Mouse (Mus musculus) lung, adult 18-20 months (tissue): ENCODE data around the gene Ccdc137.

ENCODE experiments used
- DNase-seq, 2 experiments: peaks; one replicate each; pipeline ENCODE4 v3.0.0; 2022; ENCODE audit warnings: mixed read lengths in 2 of 2

Gene Ccdc137

DNA sequence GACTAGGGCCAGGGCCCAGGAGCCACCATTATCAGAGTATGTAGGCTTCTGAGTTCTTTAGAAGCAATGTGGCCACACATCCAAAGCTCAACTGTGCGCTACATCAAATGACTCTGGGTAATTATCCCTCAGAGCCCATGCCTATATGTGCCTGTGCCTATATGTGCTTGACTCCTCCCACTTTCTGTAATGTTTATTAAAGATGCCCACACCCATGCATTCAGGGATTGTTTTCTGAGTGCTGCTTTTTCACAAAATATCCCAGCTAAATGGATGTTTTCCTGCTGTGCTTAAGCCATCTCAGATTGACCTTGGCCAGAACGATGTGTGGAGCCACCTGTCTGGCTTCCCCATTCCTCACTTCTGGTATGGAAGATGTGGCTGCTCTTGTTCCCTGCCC lies 5.6 kb downstream of the Ccdc137 start:
- DNase-seq: no peak

DNA sequence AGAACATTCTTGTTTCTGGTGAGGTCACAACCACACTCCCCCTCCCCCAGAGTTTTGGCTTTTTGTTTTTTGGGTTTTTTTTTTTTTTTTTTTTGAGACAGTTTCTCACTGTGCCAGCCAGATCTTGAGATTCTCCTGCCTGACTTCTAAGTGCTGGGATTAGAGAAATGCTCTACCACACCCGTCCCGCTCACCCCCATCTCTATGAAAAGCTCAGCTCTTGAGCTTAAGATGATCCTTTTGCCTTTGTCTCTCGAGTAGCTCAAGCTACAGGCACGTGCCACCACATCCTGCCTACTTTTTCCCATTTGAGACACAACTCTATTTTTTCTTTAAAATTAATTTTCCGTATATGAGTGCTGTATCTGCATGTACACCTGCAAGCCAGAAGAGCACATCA lies 6.5 kb downstream of the Ccdc137 start:
- DNase-seq: no peak

DNA sequence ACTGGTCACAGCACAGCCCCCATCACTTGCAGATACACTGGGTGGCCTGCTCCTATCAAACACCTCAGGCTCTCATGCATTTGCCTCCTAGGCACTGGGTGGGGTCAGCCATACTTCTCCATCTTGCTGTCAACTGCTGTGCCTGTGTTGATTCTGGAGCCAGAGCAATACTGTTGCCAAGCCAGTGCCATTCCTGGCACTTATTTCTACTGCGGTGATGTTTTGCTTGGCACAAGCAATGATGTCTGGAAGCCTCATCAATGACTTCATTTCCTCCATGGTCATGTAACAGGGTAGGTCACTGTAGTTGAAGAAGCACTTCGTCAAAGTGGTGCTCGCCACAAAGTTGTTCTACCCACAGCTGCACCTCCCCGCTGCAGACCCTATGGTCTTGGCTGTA lies 7.6 kb downstream of the Ccdc137 start:
- DNase-seq: no peak

DNA sequence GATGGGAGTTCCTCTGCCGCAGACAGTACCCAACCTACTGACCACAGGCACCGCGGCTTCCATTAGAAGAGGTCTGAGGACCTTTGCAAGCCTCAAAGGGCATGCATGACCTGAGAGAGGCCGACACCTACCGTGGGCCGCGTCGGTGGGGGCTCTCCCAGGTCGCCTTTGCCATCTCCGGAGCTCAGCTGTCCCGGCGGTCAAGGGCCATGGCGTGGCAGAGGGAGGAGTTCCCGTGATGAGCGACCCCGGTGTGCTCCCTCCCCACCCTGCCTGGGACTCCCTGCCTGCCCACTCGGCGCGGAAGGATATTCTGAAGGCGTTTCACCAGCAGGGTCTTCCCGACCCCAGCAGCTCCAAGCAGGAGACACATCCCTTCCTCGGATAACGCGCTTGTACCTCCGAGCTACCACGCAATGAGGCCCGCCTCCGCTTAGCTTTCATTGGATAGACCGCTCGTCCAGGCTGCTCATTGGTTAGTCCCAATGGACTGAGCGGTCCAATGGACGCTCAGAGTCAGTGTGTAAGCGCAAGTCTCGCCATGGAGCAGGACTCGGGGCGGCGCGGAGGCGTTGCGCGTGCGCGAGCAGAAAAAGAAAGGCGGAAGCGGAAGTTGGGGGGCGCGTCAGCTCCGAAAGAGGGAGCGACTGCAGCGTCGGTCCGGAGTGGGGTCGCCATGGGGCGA lies 9.3 kb downstream of the Ccdc137 start, which contains the start of gene Arl16:
TSS of gene Arl16 (minus strand) at position 557 of the 685 bp plus-strand sequence.
- DNase-seq: peak; percentile 95 to 96

DNA sequence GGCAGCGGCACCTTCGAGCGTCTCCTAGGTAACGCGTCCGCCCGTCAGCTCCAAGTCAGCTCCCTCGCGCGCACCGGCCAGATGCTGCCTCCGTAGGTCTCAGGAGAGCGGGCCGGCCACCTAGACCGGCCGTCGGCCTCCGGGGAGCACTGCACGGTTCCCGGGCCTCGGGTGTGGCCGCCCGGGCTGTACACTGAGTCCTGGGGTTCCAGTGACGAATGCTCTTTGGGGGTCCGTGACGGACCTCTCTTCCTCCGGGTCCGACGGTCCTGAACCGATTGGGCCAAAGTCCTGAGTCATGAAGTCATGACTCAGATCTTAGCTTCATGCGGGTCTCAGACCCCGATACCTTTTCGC lies 9.8 kb downstream of the Ccdc137 start:
- no peak for DNase-seq

DNA sequence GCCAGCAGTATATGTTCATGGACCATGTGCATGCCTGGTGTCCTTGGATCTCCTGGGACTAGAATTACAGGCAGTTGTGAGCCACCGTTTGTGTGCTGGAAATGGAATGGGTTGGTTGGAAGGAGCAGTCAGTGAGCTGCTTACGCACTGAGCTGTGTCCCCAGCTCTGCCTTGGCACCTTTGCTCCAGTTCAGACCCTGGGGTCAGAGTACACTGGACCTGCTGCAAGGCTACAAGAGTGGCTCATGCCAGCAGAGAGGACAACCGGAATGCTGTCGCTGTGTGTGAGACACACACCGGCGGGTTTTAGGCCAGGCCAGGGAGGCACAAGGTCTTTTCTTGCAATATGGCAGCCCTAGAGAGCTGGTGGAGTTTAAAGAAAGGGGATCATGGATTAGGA lies 14.1 kb downstream of the Ccdc137 start:
- no peak for DNase-seq

DNA sequence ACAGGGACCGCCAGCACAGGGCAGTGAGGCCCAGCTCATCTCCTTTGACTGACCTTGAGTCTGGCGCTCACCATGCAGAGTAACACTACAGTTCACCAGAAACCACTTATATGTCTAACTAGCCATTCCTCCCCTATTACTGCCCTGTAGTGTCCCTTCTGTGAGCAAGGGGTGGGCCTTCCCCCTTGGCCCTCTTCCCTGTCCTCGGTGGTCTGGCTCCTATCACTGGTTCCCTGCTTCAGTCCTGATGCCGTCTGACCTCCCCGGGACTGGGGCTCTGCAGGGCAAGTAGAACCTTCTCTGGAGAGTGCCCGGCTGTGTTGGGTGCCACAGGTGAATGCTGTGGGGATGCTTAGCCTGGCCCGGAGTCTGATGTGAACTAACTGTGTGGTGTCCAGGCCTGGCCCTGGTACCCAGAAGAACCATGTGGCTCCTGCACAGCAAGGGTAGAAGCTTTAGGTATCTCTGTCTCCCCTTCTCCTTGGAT lies 25.6 kb downstream of the Ccdc137 start:
- no peak for DNase-seq

DNA sequence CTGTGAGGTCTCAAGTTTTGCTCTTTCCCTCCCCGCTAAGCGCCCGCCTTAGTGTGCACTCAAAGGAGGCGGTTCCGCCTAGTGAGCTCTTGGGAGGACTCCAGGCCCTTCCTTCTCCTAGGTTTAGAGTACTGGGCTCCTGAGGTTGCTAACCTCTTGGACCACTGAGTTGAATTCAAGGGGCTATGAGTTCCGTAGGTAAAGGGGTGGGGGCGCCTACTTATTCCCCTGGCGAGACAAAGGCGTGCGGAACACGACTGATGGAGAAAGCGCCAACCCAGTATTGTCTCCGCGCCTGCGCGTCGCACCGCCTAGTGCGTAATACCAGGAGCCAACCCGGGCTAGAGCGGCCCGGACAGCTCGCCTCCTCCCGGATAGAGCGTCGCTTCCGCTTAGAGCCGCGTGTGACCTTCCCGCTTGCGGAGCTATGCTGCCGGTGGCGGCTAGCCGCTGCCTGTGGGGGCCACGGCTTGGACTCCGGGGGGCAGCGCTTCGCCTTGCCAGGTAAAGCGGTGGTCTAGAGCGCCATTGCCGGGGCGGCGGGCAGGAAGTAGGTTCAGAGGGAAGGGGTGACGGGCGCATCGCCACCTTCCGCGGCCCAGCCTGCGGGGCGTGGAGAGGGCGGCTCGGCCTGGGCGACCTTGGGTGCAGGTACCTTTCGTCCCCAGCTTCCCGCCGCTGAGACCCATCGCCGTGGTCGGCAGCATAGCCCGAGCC lies 26.5 kb downstream of the Ccdc137 start, which contains the start of gene Mrpl12:
TSS of gene Mrpl12 (plus strand) at position 349 of the 717 bp plus-strand sequence.
- peak; percentile 87 to 90 for DNase-seq

DNA sequence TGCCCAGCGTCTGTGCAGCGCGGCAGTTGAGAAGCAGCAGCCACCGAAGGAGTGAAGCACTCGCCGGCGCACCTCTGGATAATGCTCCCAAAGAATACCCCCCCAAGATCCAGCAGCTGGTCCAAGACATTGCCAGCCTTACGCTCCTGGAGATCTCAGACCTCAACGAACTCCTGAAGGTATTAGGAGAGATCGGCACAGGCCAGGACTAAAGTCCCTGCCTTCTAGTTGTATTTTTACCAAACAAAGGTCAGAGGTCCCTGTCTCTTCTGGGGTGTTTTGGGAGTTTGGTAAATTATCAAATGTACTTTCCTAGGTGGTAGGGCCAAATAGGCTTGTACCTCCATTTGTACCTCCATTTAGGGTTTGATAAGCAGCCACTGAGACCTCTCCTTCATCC lies 27.3 kb downstream of the Ccdc137 start:
- DNase-seq: no peak

DNA sequence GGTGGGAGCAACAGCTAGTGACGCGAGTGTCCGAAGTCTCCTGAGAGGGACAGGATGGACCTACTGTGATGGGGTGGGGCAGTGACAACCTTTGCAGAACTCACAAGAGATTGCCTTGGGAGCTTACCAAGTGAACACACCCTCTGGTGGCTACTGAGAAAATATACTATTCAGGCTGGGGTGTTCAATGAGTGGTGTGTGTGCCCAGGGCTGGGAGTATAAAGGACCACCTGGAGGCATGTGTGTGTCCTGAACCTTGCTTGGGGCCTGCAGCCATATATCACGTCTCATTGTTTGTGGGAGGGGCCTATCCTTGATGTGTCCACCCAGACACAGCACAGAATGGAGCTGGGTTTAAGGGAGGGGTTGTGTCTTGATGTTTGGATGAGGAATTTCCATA lies 30.6 kb downstream of the Ccdc137 start:
- DNase-seq: no peak

DNA sequence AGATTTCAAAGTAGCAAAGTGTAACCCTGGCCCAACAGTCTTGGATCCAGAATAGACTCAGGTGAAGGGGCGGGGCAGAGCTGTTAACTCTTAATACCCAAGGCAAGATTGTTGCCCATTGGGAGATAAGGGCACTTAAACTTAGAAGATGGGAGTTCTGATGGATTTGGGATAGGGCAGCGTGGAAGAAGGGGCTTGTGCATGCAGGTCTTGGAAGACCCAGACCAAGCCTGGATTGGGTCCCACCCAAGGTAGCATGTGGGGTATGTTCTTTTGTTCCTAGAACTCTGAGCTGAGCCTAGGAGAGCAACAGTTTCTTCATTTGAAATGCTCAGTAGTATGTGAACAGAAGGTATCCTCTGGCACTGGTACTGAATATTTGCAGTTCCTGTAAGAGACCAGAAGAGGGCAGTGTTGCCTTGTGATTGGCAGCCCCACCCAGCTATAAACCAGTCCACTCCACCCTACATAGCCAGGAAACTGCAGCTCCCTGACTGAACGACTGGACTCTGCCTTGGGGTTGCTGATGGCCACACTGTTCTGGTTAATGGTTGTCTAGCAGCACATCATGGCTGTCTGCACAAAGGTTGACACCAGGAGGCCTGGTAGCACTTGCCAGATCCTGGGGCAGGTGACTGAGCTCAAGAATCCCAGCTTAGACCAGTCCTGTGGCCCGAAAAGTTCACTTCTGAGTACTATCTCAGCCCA lies 31.3 kb downstream of the Ccdc137 start:
- DNase-seq: peak; percentile 71 to 79

DNA sequence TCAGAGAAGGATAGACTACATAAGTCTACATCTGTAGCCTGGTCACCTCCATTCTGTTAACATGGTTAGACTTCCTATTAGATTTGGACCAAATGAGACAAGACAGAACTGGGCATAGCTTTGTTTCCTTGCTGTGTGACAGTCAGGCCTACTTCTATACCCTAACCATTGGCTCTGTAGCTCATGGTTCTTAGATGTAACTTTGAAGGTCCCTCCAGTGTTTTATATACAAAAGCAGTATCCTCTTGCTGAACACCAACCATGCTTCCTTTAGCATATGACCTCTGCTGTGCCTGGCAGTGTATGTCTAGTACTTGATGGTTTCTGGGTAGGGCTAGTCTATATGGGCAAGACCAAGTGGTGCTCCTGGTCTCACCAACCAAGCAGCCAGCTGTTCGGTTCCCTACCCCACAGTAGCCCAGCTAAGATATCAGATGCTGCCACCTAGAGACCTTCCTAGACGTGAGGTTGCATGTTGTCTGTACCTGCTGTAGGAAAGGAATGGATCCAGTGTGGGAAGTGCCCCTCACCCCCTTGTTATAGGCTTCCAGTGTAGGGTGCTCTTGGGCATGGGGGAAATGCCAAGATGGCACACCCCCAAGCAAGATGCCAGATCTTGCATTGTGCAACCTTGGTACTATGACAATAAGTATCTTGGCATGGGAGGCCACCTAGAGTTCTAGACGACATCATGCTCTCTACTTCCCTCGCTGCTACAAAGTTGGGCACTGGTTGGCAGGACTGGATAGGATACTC lies 32.6 kb downstream of the Ccdc137 start:
- peak; percentile 55 to 70 for DNase-seq

DNA sequence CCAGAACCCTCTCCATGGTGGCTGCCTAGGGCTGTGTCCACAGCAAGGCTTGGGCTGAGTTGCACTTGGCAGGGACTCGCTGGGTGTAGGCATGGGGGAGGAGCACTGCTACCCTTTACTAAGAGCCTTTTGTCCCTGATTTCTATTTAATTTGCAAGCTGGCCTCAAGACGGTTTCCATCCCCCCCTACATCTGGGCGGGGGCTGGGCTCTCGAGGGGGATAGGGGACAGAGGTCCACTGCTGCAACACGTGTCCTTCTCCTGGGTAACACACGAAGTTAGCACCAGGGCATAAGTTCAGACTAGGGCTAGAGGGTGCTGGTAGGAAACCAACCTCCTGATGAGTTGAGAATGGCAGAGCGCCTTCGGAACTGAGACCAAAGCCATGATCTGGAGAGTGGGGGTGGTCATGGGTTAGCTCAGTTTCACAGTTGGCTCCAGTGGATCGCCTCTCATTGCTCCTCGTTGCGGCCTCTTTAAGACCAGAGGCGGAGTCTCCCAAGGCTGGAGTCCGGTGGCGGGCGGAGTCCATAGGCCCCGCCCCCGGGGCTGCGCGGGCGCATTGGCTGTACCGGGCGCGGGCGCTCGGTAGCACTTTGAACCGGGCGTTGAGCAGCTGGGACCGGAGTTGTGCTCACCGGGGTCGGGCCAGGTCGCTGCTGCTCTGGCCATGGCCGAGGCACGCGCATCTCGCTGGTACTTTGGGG lies 33.6 kb downstream of the Ccdc137 start, which contains the start of gene Slc25a10:
TSS of gene Slc25a10 (plus strand) at position 524 of the 707 bp plus-strand sequence.
- DNase-seq: peak; percentile 91 to 92

DNA sequence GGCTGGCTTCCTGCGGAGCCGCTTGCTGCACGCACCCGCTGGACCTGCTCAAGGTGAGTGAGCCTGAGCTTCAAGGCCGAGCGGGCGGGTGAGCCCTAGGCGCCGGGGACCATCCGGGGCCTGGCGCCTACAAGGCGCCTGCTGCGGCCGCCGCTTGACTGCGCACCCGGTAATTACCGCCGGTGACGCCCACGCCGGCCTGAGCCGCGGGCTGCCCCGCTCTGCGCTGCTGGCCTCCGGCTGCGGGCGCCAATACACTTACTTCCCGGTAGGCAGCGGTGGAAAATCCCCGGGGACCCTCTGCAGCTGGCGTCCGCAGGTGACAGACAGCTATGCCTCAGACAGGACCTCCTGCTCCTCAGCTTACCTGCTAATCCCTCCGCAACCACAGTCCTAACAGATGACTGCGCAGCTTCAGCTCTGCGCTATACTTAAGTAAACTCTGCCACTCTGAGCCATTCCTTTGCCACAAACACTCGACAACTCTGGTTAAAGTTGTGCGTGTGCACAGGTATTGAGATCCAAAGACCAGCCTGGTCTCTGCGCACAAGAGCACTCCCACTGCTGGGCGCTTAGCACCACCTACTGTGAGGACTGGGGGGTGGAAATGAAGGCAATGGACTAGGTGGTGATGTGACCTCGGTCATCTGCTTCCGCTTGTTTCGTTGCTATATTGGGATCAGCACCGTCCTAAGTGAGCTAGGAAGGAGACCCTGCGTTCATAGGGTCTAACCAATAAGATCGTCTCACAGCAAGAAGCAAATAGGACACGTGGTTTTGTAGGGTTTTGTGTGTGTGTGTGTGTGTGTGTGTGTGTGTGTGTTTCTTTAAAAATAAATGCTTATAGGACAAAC lies 34.3 kb downstream of the Ccdc137 start:
- DNase-seq: peak; percentile 62 to 66

DNA sequence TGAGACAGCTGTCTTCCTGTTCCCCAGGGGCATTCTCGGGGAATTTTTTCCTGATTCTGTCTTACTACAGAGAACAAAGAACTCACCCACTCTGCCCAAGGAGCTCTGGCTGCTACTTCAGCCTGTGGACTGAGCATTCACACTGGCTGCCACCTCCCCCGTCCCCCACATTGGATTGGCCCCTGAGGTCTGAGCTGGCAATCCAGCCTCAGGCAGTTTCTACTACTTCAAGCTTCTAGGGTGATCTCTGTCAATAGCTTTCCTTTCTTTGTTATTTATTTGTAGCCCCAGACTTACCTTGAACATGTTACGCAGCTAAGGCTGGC lies 34.9 kb downstream of the Ccdc137 start:
- no peak for DNase-seq

DNA sequence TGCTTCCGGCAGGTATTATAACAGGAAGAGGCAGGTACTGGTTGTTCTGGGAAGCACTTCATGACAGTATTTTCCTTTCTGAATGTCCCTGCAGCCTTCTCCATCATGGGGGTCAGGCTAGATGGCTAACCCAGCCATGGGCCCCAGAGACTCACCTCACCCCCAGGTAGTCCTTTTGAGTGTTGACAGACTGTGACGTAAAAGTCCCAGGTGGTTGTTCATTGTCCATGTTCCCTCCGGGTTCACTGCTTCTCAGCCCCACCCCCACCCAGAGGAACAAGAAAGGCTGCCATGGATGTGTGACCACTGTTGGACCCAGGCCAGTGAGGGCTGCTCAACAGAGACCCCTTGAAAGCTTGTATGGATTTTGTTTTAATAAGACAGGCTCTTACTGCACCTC lies 35.4 kb downstream of the Ccdc137 start:
- peak in 1 of 2 experiments; percentile 45 for DNase-seq

DNA sequence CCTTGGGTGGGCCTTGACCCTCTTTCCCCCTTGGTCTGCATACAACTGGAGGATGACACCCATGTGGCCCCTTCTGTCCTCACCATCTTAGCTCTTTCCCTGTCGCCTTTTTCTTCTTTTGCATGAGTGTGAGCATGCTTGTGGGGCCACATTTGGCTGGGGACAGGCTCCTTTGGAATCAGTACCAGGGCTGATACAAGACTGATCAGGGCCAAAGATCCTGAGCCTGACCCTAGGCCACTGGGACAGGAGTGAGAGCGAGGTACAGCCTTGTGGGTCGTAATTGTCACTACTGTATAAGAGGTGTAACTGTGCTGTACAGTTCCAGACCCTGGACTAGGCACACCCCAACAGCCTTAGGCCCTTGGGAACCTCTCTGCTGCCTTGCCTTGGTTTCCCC lies 36.0 kb downstream of the Ccdc137 start:
- no peak for DNase-seq

DNA sequence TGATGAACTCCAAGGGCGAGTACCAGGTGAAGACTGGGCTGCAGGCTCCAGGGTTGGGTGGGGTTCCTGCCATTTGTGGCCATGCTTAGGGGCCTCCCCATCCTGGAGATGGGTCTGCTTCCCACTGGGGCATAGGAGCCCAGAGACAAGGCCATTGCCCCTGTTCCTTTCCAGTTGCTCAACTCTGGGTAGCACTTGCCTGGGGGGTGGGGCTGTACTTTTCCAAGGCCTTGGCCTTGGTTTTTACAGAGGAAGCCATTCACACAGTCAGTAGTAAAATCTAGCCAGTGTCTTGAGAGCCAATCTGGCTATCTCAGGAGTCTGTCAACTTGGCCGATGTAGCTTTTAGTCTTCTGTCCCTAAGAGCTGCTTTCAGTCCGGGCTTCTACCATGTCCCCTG lies 39.5 kb downstream of the Ccdc137 start:
- no peak for DNase-seq

DNA sequence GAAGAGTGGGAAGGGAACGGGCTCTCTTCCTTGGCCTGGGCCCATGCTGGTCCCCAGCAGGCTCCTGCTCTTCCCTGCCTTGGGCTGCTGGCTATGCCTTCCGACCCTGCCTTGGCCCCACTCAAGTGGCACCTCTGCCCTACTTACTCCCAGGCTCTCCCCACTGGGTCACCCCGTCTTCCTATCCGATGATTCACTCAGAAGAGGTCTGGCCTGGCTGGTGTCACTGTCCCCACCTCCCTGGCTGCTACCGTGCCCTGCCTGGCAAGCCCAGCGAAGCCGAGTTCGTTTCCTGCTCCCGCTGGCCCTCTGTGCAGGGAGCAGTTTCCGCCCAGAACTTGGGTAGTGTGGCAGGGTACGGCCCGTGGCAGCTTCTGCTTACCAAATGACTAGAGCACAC lies 40.3 kb downstream of the Ccdc137 start:
- no peak for DNase-seq

DNA sequence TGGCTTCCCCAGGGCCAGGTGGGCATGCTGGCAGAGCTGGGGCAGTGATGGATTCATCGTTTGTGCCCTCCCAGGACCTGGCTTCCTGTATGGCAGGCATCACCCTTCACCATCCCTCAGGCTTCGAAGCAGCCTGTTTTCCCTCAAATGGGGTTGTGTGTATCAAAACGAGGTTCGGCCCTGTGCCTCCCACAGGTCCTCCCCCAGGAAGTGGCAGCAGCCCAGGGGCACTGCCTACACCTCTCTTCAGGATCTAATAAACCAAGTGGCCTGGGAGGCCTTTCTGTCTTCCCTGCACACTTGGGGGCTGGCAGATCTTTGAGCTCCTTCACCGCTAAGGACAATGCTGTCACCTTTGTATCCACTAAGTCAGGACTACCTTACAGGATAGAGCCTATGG lies 41.0 kb downstream of the Ccdc137 start:
- no peak for DNase-seq

DNA sequence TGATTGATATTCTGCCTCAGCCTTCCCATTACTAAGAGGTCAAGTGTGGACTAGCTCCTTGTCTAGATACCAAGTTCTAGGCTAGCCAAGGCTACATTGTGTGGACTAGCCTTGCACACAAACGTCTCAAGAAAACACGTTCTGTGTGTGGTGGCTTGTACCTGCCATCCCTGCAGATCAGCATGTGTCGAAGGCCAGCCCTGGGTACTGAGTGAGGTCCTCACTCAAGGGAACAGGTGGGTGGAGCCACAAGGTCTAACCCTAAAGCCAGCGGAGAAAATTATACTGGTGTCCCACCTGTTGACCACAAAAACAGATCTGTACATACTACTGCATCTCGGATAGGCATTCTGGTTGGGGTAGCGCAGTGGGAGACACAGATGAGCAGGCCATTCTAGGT lies 42.0 kb downstream of the Ccdc137 start:
- no peak for DNase-seq
